Mouse (Mus musculus) stomach, postnatal 0 days (tissue): ENCODE data around the gene Kank4.

Source experiments
- CTCF ChIP-seq: IDR thresholded peaks from 2 replicates; pipeline ENCODE4 v1.5.1; 2016; ENCODE audit warnings: antibody characterized with exemption, low read depth, mild to moderate bottlenecking, moderate library complexity
- EP300 ChIP-seq: optimal IDR thresholded peaks from 2 replicates; pipeline ENCODE3; 2016; ENCODE audit warnings: antibody characterized with exemption

DNA sequence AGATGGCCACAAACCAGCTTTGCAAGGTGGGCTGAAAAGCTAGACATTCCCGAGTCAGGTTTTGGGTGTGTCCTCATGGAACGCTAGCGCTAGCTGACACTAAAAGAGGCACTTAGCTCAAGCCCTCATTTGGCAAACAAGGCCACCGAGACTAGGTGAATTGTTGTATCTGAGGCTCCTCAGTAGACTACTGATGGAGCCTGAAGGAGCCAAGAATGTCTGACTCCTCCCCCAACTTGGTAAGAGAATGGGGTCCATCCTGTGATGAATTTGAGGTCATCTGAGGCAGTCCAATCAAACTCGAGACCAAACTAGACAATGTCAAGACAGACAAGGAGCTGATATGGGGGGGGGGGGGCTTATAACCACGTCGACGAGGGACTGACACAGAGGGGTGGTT, 31.5 kb downstream of the Kank4 start:
- TF ChIP-seq CTCF (no peak), EP300 (no peak)
